Mouse (Mus musculus) thymus, adult 2 months (tissue): ENCODE measurements around the gene Ints13. TPM values are rescaled to one million over a fixed set of nuclear protein-coding genes. Genes with fewer than 3 reads are reported as not detected.

ENCODE experiments used
- DNase-seq: peaks from one replicate; pipeline ENCODE4 v3.0.0; 2021
- H3K27ac ChIP-seq: fragments of 200-500 bp; 2 replicates; pipeline ENCODE4 v1.5.1; 2012; ENCODE audit warnings: low read length, control low read depth; ENCODE audit not compliant: control insufficient read depth, insufficient read depth
- H3K27me3 ChIP-seq: fragments of 200-500 bp; 2 replicates; pipeline ENCODE4 v1.6.1; 2012; ENCODE audit warnings: mild to moderate bottlenecking, low read length, moderate library complexity, mixed read lengths; ENCODE audit not compliant: control insufficient read depth, insufficient read depth
- H3K36me3 ChIP-seq: fragments of 200-500 bp; 2 replicates; pipeline ENCODE4 v1.6.1; 2012; ENCODE audit warnings: mild to moderate bottlenecking, low read length, moderate library complexity; ENCODE audit not compliant: control insufficient read depth, insufficient read depth
- H3K4me1 ChIP-seq: fragments of 200-500 bp; replicated peaks from 2 replicates; pipeline ENCODE4 v1.6.1; 2012; ENCODE audit warnings: low read length; ENCODE audit not compliant: control insufficient read depth, insufficient read depth
- H3K4me3 ChIP-seq: fragments of 200-500 bp; 2 replicates; pipeline ENCODE4 v1.5.1; 2012; ENCODE audit warnings: mild to moderate bottlenecking, low read length, control low read depth, moderate library complexity; ENCODE audit not compliant: control insufficient read depth, insufficient read depth
- CTCF ChIP-seq: fragments of 200-500 bp; IDR thresholded peaks from 2 replicates; pipeline ENCODE4 v1.5.1; 2012; ENCODE audit warnings: mild to moderate bottlenecking, control low read depth, low read length, moderate library complexity, borderline replicate concordance; ENCODE audit not compliant: control insufficient read depth, poor library complexity, insufficient read depth; ENCODE audit errors: extremely low read depth
- POLR2A ChIP-seq: fragments of 200-500 bp; IDR thresholded peaks from 2 replicates; pipeline ENCODE4 v1.6.1; 2012; ENCODE audit warnings: mild to moderate bottlenecking, low read length, control low read depth, moderate library complexity; ENCODE audit not compliant: control insufficient read depth, poor library complexity, insufficient read depth; ENCODE audit errors: extremely low read depth
- WGBS: fragments of 180-500 bp; shearing (Covaris S2); methylation state at CpG from one replicate; pipeline ENCODE4 v1.1.7; 2018; 5-methylcytosine and 5-hydroxymethylcytosine counted together
- polyA plus RNA-seq: library from polyadenylated mRNA; depleted of rRNA; stranded (reverse); fragments of >200 nt; gene quantifications from 2 replicates; pipeline ENCODE4 v1.2.3, GENCODE M21; 2012

The Ints13 gene
- polyA plus RNA-seq, 1 experiment: 44.0 TPM

DNA sequence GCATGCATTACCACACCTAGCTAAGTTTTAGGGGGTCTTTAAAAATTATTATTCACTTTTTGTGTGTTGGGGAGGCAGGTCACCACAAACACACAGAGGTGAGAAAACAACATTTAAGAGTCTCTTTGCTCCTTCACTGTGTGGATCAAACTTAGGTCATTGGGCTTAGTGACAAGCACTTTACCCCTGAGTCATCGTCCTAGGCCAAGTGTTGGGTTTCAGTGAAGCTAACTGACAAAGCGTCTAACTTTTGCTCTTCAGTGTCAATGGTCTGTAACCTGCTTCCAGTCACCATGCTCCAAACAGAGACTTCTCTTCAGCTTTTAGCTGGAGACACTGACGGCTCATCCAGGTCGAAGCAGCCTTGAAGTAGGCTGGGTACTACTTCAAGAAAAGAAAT is 44.5 kb downstream of the Ints13 start:
- H3K4me3 ChIP-seq: no peak overlapping the region
- no peak for DNase-seq
- peaks cover 13% of the 10 kb centered on the region for H3K4me1 ChIP-seq
- TF ChIP-seq POLR2A (no peak), CTCF (no peak)
- no peak overlapping the region for H3K27ac ChIP-seq
- H3K27me3 ChIP-seq: no peaks in the 10 kb centered on the region
- WGBS: 87% methylated on average over 4 of the region's 4 CpGs
- H3K36me3 ChIP-seq: no peaks in the 10 kb centered on the region

DNA sequence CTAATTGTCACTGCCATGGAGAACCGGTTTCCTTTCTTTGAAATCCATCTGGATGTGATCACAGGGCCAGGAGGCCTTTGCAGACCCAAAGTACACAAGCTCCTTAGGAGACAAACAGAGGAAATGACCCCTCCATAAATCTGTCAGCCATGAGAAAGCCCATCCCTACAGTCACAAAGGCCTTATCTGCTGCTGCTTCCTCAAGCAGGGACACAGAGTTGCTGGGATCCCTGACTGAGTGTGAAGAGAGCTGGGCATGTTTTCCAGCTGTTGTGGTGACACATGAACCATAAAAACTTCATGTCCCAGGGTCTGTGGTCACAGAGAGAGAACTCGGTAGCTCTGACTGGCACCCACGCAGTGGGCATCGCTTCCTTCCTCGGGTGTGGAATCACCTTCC is 46.9 kb downstream of the Ints13 start:
- Histone ChIP-seq H3K27ac (no peak overlapping the region), H3K4me1 (peaks cover 13% of the 10 kb centered on the region), H3K27me3 (no peaks in the 10 kb centered on the region), H3K4me3 (no peak overlapping the region), H3K36me3 (no peaks in the 10 kb centered on the region)
- TF ChIP-seq POLR2A: no peak
- TF ChIP-seq CTCF: no peak
- WGBS: 48% methylated on average over 5 of the region's 5 CpGs
- DNase-seq: no peak

DNA sequence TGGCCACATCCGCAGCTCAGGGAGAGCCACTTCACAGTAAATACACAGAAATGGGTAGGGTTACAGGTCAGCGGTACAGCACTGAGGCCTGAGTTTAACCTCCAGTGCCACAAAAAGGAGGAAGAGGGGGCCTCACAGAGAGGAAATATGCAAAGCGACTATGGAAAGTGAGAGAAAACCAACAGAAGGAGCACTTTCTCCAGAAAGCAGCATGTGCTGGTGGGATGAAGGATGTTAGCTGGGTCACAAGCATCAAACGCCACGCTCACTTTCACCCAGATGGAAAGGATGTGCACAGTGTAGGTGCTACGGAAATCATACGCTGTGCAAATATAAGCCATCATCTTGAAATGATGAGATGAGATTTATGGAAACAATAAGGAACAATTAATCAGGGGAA is 47.3 kb downstream of the Ints13 start:
- Histone ChIP-seq H3K27ac (no peak overlapping the region), H3K36me3 (no peaks in the 10 kb centered on the region), H3K27me3 (no peaks in the 10 kb centered on the region), H3K4me3 (no peak overlapping the region), H3K4me1 (peaks cover 13% of the 10 kb centered on the region)
- DNase-seq: no peak
- WGBS: 78% methylated on average over 7 of the region's 7 CpGs
- TF ChIP-seq POLR2A: no peak
- no peak for TF ChIP-seq CTCF

DNA sequence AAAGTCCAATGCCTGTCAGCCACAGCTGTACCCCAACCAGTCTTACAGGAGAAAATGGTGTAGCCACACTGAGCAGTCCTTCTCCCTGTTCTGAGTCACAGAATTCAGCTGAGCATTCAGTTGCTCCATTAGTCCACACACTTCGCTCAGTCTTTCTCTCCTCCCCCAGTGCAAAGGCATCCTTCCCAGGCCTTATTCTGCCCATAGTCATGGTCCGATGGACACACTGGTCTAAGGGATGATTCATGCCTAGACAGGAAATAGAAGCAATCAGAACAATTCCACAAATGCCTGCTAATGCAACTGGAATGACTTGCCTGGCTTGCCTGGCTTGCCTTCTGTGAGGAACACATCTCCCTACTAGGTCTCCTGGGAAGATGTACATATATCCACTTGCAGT is 50.1 kb downstream of the Ints13 start:
- TF ChIP-seq CTCF (no peak), POLR2A (no peak)

DNA sequence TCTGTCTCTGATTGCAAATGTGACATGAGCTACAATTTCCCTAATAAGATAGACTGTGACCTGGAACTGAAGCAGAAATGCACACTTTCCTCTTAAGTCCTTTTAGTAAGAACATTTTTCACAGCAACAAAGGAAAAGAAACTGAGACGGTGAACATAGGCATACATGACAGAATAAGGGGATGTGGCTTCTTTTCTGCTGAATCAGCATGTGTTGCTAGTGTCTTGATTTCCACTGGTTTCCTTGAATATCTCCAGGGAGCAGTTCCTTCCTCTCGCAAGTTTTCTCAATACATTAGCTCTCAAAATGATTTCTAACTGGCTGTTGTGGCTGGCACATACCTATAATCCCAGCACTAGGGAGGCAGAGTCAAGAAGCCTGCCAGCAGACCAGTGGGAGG is 52.1 kb downstream of the Ints13 start:
- Histone ChIP-seq H3K4me1 (peaks cover 15% of the 10 kb centered on the region), H3K4me3 (no peak overlapping the region), H3K27ac (no peak overlapping the region), H3K27me3 (no peaks in the 10 kb centered on the region), H3K36me3 (no peaks in the 10 kb centered on the region)
- DNase-seq: no peak
- 63% methylated on average over 2 of the region's 2 CpGs for WGBS
- TF ChIP-seq CTCF (no peak), POLR2A (no peak)

More for the DNA sequence above, 50.1 kb downstream of the Ints13 start:
- no peaks in the 10 kb centered on the region for H3K36me3 ChIP-seq
- H3K27ac ChIP-seq: no peak overlapping the region
- H3K4me3 ChIP-seq: no peak overlapping the region
- DNase-seq: no peak
- H3K27me3 ChIP-seq: no peaks in the 10 kb centered on the region
- WGBS: 98% methylated on average over 2 of the region's 2 CpGs
- H3K4me1 ChIP-seq: peaks cover 13% of the 10 kb centered on the region

DNA sequence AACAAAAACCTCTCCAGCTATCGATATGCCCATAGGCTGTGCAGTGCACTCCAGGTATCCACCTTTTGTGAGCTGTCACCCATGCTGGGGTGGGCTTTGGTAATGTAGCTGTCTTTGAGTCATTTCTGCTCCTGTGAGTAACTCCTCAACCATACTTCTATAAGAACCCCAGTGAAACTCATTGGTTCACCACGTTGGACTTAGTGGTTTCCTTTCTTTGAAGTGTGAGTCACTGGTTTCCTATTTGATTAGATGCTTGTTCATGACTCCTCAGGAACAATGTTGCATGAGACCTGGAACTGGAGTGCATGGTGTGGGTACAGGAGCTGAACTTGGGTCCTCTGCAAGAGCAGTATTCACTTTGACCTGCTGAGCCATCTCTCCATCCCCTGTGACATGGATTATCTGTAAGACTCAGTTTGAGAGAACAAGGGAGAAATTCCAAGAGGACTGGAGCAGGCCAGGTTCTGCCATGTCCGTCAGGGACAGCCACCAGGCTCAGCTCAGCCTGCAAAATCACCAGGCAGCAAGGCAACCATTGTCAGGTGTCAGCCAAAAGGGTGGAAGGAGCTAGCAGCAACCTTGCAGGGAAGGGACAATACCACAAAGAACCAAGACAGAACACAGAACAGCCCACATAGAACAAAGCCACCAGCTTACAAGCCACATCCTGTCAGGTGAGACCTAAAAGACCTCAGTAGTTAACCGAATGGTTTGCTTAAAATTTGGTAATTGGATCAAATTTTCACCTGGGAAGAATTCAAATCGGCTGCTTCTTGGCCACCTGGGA is 56.0 kb downstream of the Ints13 start:
- H3K36me3 ChIP-seq: no peaks in the 10 kb centered on the region
- H3K27ac ChIP-seq: peak overlapping the region; percentile 93
- 20% methylated on average over 5 of the region's 5 CpGs for WGBS
- peak; percentile 59 for DNase-seq
- H3K27me3 ChIP-seq: no peaks in the 10 kb centered on the region
- TF ChIP-seq POLR2A (no peak), CTCF (no peak)
- H3K4me1 ChIP-seq: peaks cover 15% of the 10 kb centered on the region
- no peak overlapping the region for H3K4me3 ChIP-seq
